Mouse (Mus musculus) ES-Bruce4 (cell line): ENCODE measurements around the gene Cers2.

Experiments
- CTCF ChIP-seq: IDR thresholded peaks from one replicate; pipeline ENCODE4 v1.8.1; 2011; ENCODE audit warnings: low read depth, low read length
- EP300 ChIP-seq: IDR thresholded peaks from 2 replicates; pipeline ENCODE4 v1.6.1; 2011; ENCODE audit warnings: low read depth, low read length; ENCODE audit not compliant: insufficient read depth

DNA sequence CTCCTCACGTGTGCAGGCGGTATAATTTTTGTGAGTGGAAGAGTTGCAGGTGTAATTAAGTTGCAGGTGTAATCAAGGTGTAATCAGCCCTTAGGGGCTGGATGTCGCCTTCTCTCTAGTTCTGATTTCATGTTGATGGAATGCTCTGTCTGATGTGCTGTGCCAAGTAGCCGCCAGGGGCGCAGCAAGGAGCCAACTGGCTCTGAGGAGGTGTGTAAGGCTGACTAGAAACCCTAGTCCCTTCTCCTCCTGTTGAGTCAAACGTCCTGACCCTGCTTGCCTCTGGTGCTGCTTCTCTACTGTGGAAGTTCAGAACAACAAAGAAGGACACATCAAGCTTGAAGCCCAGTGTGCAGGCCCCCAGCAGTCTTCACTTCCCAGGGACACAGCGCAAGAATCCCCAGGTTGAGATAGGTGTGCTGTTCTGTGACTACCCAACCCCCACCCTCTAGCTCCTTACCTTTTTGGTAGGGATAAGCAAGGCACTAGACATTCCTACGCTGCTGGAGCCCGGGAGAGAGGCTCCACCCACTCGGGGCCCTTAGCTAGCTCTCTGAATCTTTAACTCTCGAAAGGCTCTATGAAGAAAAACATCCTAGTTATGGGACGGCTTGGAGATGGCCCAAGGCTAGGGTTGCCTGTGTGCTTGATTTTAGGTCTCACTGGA is 3.0 kb downstream of the Cers2 start:
- peak; percentile 78 for TF ChIP-seq CTCF
- TF ChIP-seq EP300 = 0 out of 2 replicates have a peak, but pooled peaks have one; percentile 24
